Mouse (Mus musculus) c-Kit-positive CD71-positive TER-119-negative erythroid progenitor cells, embryonic 14.5 days (primary cell): ENCODE results near the gene Aanat.

Experiments used
- DNase-seq: peaks from one replicate; pipeline ENCODE4 v3.0.0-alpha.2; 2013; ENCODE audit warnings: low read depth

Aanat gene

DNA sequence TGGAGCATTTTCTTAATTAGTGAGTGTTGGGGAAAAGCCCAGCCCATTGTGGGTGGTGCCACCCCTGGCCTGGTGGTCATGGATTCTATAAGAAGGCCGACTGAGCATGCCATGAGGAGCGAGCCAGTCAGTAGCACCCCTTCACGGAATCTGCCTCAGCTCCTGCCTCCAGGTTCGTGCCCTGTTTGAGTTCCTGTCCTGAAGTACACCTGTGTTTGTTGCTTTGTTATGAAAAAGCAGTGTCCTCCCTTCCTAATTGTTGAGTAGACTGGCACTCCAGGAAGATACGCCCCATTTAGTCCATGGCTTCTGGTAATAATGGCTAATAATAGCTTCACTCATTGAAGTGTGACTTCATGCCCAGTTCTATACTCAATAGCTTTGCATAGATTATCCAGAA, at the start of gene Aanat:
Gene Aanat, plus strand, starts transcription at position 123 of the 400 bp plus-strand sequence.
- no peak for DNase-seq

DNA sequence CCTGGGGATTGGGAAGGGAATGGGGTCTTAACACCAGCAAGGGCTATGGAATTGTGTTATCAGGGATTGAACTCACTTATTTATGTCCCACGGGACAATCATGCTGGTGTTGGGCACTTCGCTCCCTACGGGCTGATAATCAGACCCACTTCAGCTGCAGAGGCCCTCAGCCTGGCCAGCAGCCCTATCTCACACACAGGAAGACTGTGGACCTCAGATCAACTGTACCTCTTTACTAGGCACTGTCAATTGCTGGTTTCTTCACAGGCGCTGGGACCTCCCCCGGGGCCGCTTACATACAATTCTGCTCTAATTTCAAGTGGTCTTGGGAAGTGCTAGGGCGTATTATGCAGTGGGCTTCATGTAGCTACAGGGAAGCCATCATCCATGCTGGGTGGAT, 49.5 kb upstream of the Aanat start:
- peak; percentile 47 for DNase-seq

DNA sequence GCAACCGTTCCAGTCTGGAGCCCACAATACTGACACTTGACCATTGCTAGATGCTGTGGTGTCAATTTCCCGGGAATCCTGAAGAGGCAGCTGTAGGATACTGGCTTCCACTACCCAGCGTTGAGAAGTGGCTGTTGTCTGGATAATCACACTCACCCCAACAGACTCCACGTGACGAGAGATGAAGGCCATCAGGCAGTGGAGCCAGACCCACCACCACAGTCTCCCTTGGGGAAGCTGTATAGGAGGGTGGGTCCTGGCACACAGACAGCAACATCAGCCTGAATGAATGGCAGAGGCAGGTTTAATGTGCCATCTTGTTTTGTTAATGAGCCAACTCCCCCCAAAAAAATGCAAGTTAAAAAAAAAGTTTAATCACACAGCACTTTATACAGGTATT, 48.8 kb upstream of the Aanat start:
- DNase-seq, result no peak

DNA sequence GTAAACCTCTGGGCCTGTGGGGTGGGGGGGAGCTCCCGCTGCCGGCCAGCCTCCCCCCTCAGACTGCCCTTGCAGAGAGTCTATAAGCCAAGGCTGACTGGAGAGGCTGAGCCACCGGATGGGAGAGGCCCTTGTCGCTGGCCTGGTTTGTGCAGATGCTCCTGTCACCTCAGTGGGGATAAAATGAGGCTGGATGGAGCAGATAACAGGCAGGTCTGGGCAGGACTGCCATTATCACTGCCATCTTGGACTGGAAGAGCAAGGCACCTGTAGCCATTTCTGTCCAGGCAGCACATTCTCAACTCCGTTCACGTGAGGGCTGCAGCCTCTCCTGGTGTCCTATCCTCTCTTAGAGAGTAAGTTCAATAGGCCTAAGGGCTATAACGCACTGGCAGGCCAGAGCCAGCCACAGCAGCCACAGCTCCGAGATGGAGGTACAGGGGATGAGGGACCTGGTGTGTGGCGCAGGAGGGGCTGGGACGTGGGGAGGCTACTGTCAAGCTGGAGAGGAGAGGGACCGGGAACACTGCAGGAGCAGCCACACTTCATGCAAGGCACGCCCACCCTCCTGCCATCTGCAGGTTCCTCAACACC, 48.0 kb upstream of the Aanat start:
- peak; percentile 53 for DNase-seq

DNA sequence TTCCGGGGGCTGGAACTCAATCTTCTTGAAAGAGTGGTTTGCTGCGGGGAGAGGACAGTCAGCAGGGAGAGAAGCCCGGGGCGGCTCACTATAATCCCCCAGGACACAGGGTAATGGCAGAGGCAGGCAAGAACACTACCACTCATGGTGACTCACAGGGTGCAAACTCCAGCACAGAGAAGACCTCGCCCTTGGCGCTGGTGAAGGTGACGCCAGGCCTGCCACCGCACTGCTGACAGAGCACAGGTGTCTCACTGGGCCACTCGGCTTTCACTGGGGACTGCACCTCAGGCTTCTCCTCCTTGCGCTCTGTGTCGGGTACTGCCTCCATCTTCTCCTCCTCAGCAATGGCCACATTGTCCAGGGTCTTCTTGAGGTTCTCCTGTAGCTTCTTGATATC, 45.0 kb upstream of the Aanat start:
- DNase-seq, result no peak

DNA sequence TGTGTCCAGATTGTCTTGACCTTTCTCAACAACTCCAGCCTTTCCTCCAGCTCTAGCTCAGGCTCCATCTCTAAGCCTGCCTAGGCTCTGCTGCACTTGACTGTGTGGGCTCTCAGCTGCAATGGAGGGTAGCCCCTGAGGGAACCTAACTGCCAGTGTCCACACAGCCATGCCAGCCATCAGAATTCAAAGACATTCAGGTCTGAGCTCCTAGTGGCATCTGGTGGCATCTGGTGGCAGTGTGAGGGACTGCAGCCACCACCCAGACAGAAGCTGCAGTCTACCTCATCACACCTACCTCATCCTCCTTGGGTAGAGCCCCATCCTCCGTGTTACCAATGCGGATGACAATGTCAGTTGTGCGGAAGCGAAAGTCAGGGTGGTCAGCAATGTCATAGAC, 43.1 kb upstream of the Aanat start:
- no peak for DNase-seq

DNA sequence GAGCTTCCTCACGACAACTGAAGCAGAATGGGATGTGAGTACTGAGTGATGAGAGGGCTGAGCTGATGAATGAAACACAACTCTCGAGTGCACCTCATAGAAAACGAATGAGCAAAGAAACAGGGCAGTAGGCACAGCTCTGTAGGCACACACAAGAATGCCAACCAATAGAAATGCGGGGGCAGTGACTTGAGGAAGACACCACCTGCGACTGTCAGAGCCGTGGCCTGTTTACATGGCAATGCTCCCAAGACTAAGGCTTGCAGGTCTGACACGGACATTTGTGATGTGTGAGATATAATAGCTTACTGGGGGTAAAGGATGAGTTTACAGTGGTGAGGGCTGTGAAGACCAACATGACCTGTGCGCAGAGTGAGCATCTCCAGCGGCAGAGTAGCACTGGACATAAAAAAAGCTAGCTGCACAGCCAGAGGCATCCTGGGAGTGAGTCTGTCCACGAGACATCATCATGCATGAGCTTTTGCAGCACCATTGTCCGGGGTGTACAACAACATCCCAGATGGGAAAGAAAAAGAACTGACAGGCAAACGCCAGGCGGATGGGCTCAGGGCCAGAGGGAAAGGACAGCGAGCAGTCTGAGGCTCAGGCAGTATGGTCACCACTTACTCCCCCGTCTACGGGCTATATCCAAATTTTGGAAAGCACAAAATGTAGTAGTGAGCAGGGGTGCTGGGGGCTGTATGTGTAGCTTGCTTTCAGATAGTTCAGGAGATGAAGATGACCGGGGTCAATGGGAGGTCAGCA, 38.8 kb upstream of the Aanat start:
- DNase-seq, result no peak

DNA sequence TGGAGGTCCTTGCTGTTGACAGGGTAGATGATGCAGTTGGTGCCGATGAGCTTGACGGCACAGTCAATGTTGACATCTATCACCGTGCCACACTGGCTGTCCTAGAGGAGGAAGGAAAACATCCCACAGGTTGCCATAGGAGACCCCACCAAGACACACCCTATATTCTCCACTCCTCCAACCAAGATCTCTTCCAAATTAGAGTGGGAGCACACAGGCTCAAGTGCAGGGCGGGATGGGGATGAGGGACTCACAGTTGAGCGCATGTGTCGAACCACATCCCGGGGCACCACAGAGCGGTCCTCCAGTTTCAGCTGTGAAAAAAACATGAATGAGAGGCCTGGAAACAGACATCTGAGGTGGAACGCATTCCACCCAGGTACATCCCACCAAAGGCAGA, 37.5 kb upstream of the Aanat start:
- DNase-seq, result no peak

DNA sequence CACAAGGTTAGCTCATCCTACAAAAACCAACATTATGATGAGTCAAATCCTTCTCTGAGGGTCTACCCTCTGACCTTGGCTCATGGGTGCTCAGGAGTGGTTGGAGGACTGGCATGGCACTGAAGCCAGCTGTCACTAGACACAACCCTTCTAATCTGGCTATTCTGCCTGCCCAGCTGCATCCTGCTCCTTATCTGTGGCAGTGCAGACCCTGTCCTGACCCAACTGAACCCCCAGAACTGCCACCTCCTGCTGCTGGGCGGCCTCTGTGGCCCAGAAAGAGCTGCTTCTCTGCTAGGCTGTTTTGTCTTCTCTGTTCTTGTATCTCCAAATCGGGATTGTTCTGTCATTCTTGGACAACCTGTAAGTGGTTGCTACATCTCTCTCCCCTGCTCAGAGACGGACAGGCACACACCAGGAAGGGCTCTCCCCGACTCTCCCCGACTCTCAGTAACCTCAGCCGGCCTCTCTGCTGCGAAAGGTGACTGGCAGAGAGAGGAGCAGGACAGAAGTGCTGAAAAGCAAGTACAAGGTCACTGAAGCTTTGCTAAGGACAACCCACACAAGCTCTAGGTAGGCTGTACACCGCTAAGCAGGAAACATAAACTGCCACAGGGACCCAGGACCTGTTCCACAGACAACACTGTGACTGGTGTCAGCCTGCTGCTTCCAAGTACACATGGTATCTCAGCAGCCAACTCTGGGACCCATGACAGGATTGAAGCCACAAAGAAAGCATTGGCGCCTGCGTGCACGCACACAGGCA, 36.8 kb upstream of the Aanat start:
- peak; percentile 53 for DNase-seq

DNA sequence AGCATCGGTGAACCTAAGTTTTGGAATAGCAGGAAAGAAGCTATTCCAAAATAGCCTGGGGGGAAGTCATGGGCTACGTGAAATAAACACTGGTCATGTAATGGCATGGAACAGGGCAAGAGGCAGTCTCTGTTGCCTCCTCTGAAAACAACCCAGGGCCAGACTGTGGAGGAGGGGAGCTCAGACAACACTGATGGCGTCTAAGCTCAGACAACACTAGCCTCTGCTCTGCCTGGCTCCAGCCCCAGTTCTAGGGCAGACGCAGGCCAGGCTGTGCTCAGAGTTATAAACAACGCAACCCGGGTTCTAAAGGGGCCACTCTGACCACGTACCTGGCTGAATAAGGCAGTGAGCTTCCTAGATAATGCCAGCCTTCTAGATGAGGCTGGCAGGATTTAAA, 35.5 kb upstream of the Aanat start:
- no peak for DNase-seq

DNA sequence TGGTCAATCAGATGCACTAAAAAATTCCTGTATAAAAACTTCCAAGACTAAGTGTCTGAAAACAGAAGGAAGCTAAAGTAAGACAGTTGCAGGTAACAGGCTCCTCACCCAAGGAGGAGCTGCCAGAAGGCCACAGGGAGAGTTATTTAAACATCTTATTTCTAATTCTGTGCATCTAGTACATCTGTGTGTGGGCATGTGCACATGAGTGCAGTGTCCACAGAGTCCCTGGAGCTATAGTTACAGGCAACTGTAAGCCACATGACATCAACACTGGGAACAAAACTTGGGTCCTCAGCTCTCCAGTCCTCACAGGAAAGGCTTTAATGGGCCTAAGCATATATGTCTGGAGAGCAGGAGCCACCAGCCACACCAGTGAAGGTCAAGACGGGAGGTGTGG, 34.0 kb upstream of the Aanat start:
- no peak for DNase-seq

DNA sequence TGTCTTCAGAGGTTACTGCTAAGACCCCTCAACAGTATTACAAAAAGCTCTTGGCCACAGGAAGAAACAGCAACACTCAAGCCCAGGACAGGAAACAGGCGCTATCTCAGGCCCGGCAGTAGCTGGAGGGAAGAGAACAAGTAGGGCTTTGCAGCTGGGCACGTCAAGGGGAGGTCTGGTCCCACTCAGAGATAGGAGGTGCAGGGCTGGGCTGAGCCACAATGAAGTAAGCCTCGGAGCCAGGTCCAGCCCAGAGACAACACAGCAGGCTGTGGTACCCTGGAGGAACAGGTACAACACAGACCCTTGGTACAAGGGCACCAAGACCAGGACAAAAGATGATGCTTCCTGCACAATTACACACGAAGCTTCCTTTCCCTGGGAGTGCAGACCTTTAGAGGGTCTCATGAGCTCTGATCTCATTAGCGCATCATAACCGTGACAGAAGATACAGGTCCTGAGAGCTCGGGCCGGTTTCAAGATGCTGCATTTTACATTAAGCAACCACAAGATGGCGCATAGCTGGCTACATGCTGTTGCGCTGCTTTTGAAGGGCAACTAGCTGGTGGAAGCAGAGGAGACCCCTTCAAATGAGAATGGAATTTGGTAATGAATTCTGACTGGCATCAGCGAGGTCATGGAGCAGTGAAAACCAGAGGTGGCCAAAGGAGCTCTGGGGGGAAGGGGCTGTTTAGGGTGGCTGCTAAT, 31.9 kb upstream of the Aanat start:
- DNase-seq, result no peak

DNA sequence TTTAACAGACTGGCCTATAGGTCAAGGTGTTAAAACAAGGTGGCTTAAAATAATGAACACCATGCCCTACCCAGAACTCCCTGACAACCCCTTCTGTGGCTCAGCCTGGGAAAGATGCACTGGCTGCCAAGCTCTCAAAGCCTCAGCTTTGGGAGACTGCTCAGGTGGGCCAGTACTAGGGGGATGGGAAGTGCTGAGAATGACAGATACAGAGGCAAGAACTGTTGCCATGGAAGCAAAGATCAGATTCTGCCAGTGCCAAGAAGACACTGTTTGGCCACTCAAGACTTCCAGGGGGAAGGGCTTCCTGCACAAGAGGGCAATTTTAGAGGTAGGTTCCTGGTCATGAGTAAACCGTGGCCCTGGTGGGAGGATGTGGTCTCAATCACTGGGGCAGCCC, 30.7 kb upstream of the Aanat start:
- no peak for DNase-seq

DNA sequence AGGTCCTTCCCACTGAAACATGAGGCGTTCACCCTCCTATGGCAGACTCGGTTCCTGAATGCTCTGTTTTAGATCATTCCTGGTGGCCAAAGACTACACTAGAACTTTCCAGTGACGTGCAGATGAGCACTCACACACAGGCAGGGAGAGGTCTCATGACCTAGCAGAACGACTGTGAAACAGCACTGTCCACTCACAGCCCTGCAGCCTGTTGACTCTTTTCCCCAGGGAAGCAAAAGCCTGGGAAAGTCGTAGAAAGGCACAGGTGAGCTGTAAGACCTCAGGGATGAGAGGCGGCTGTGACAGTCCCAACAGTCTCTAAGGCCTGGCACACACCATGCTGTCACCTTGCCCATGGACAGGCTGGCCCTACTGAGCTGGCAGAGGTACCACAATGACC, 29.9 kb upstream of the Aanat start:
- no peak for DNase-seq

DNA sequence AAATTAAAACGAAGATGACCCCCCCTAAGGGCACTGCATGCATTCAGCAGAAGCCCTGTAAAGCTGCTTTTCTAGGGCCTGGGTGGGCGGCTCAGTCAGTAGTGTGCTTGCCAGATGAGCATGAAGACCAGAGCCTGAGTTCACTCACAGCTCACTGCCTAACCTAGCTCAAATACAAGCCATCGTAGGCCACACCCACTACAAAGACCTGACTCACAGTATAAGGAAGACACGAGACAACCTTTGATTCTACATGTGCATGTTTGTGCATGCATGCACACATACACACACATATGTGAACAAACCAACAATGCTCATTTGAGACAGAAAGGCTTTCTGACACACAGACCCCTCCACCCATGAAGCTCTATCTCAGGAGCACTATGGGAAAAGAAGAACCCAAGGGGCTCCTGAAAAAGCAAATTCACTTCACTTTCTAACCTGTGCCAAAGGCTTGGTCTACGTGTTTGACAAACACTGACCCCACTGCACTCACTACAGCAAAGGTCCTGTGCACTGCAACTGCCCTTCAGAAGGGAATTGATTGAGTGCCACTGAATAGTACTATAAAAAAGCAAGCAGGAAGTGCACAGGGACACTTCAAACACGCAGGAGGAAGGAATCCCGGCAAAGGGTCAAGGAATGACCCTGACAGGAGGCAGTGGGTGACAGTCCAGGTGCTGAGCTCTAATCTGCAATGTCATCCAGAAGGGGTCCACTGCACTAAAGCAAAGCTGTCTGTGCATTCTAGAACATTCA, 20.8 kb upstream of the Aanat start:
- DNase-seq, result no peak

DNA sequence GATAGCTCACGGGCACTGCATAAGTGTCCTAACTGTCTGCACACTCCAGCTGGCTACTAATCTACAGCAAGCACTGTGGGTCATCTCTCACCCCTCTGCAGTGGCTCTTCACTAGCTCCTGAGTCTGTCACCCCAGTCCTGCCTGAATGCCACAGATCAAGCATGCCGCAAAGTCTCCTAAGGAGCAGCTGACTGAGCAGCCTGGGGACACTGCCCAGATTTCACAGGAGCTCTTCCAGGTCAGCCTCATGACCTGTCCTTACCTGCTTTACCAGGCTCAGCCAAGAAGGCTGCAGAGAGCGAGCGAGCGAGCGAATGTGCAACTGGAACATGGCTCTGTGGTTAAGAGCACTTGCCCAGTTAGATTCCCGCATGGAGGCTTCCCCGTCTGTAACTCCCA, 18.7 kb upstream of the Aanat start:
- no peak for DNase-seq

DNA sequence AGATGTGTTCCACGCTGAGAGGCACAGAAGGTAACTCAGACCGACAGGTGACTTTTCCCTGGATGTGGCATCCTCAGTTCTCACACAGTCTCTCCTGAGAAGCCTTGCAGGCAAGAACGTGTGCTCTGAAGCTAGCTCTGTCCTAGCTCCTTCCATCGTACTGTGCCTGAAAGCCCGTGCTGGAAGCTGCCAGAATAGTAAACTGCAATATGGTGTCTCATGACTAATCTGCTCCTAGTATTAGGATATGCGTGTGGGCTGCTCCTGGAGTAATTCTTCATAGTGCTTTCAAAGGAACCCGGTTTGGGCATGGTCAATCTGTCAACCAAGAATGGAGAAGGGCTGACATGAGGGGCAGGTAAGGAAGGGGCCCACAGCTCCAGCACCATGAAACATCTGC, 15.4 kb upstream of the Aanat start:
- DNase-seq, result no peak

DNA sequence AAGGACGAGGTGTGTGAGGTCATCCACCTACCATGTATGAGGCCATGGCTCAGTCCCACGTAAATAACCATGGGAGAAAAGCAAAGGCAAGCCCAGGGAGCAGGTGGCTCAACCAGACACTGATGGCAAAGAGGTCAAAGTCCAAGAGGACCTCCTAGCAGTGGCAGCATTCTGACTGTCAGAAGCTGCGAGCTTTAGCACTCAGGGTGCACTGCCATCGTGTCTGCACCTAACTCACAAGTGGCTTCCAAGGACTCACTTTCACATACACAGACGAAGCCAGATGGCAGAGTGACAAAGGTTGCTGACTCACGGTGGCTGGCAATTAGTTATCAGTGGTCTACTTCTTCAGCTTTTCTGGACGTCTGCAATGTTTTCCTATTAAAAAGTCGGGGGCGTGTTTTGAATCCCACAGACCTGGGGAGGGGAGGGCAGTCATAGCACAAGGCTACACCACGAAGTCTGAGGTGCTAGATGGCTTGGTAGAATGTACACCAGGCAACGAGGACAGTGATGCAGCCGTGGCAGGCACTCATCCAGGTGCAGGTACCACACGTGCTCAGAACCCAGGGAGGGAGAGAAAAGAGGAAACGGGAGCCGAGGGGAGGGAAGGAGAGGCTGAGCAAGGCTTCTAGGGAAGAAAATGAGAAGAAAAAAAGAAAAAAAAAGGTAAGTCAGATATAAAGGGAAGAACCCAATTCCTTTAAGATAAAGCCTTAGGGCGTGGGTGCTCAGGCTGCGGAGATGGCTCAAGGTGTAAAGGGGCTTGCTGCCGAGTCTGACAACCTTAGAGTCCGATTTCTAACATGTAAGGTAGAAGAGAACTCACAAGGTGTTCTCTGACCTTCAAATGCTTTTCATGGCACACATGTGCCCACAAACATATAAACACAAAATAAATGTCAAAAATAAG, 14.2 kb upstream of the Aanat start:
- peak; percentile 70 for DNase-seq

DNA sequence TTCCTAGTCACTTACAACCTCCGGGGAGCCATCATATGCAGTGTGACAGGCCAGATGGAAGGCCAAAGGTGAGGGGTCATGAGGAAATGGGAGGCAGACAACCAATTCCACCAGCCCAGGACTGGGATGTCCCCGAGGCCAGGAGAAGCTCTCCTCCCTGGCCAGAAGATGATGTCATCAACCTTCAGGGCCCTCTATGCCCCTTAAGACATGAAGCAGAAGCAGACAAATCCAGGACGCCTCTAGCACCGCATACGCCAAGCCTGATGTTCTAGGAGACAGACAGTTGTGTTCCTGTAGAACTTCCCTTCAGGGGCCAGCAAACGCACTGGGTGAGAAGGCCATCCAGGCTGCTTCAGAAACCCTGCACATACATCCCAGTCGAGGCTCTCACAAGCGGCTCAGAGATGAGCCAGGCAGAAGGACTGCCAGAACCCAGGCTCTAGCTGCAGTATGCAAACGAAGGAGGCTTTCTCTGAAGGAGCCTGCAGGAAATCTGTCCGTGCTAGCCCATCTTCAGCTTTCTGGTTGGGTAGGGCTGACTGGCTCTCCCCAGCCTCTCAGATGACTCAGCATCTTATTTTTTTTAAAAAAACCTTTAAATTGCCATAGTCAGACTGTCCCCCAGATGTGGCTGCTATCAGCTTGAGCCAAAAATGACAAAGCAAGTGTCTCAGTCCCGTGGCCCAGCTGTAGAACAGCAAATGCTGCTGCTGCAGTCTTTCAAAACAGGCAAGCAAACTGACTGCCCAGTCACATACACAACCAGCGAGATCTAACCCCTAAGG, 13.3 kb upstream of the Aanat start:
- DNase-seq, result peak; percentile 64

DNA sequence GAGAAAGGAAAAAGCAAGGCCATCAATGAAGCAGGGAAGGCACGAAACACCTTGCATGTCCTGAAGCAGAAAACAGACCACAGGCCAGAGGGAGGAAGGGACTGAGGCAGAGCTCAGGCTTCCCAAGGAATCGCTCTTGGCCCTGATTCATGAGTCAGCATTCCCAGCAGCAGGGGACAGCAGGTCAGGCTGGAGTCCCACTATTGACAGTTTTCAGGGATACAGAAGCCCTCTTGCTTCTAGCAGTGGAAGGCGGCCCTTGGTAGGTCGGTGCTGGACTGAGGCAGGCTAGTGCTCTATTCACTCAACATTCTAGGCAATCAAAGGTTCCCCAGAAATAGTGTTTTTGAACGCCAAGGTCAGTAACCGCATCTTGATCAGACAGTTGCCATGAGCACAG, 11.7 kb upstream of the Aanat start:
- DNase-seq, result no peak
